In genomic region chr10:116183258-116183657, GRCm38 (mm10) we compare ENCODE assay signal across 16 mouse cellular contexts.
"Had no signal": no experiment of that assay in that cellular context is flagged by ENCODE, and none has a peak within 500 bp of the region (broad histone marks: within the 10 kb centered on the region; RNA-seq: fewer than 3 reads in every experiment).

No protein-coding gene starts in this region.

- H3K4me2 ChIP-seq: hindbrain, embryonic 15.5 days; midbrain, embryonic 13.5 days; neural tube, embryonic 12.5 days had no signal

- H3K36me3 ChIP-seq: hindbrain, embryonic 15.5 days; limb, embryonic 10.5 days; midbrain, embryonic 13.5 days; neural tube, embryonic 12.5 days had no signal

- H3K9ac ChIP-seq: hindbrain, embryonic 15.5 days; midbrain, embryonic 13.5 days; neural tube, embryonic 12.5 days had no signal

- H3K4me3 ChIP-seq: hindbrain, embryonic 15.5 days; layer of hippocampus, adult 2 months; limb, embryonic 10.5 days; midbrain, embryonic 13.5 days; myocyte; neural tube, embryonic 12.5 days had no signal

- H3K27ac ChIP-seq: hindbrain, embryonic 15.5 days; layer of hippocampus, adult 2 months; limb, embryonic 10.5 days; midbrain, embryonic 13.5 days; neural tube, embryonic 12.5 days had no signal

- DNase-seq: kidney, adult 8-10 months; kidney, postnatal 25 days; lung, adult 2 months; lung, postnatal 36 days; retina, postnatal 1 day; right cerebral cortex, postnatal 4 days; thymus, adult 18-20 months; thymus, postnatal 14 days had no signal

- H3K27me3 ChIP-seq: hindbrain, embryonic 15.5 days; neural tube, embryonic 12.5 days had no signal

- H3K4me1 ChIP-seq: hindbrain, embryonic 15.5 days; limb, embryonic 10.5 days; midbrain, embryonic 13.5 days; neural tube, embryonic 12.5 days had no signal

- H3K9me3 ChIP-seq: hindbrain, embryonic 15.5 days; limb, embryonic 10.5 days; midbrain, embryonic 13.5 days; neural tube, embryonic 12.5 days had no signal

- ATAC-seq: inflammation-experienced regulatory T-cells, adult 6 months; lung, postnatal 0 days; midbrain, embryonic 13.5 days had no signal
